Mouse (Mus musculus) cerebellum, adult 2 months (tissue): ENCODE data around the gene Esyt2. TPM values are rescaled to one million over a fixed set of nuclear protein-coding genes. Genes with fewer than 3 reads are reported as not detected.
"Not testable (repeated sequence)": the region's sequence is repeated elsewhere in the genome, so short reads cannot be mapped to it uniquely, and the experiment has no call there.

Experiments used
- DNase-seq, 2 experiments: peaks; one replicate each; pipeline ENCODE4 v3.0.0; 2021
- H3K27ac ChIP-seq: fragments of 200-500 bp; 2 replicates; pipeline ENCODE4 v1.5.1; 2012; ENCODE audit warnings: low read length, control low read depth, inconsistent platforms; ENCODE audit not compliant: insufficient read depth
- H3K27me3 ChIP-seq: fragments of 200-500 bp; 2 replicates; pipeline ENCODE4 v1.6.1; 2012; ENCODE audit warnings: inconsistent platforms, mild to moderate bottlenecking, low read length, moderate library complexity; ENCODE audit not compliant: control insufficient read depth, insufficient read depth
- H3K4me1 ChIP-seq: fragments of 200-500 bp; 2 replicates; pipeline ENCODE4 v1.6.1; 2011; ENCODE audit warnings: low read length; ENCODE audit not compliant: control insufficient read depth, insufficient read depth
- H3K4me3 ChIP-seq: fragments of 200-500 bp; replicated peaks from 2 replicates; pipeline ENCODE3; 2011; ENCODE audit warnings: mild to moderate bottlenecking, low read depth, low read length, control low read depth; ENCODE audit not compliant: insufficient read depth
- CTCF ChIP-seq: fragments of 200-500 bp; IDR thresholded peaks from 2 replicates; pipeline ENCODE4 v1.5.1; 2011; ENCODE audit warnings: low read depth, mild to moderate bottlenecking, control low read depth, low read length, moderate library complexity, borderline replicate concordance; ENCODE audit not compliant: insufficient read depth
- POLR2A ChIP-seq: fragments of 200-500 bp; IDR thresholded peaks from 2 replicates; pipeline ENCODE4 v1.6.1; 2011; ENCODE audit warnings: low read length, control low read depth, borderline replicate concordance; ENCODE audit not compliant: insufficient read depth
- WGBS: fragments of 180-500 bp; shearing (Covaris S2); methylation state at CpG from one replicate; pipeline ENCODE4 v1.1.7; 2018; 5-methylcytosine and 5-hydroxymethylcytosine counted together
- polyA plus RNA-seq: library from polyadenylated mRNA; depleted of rRNA; stranded (reverse); fragments of >200 nt; gene quantifications from 2 replicates; pipeline ENCODE4 v1.2.3, GENCODE M21; 2012

Gene Esyt2
- polyA plus RNA-seq, 1 experiment, result 18.6 TPM

GRCm38 (mm10) chr12:116271071-116271470 lies 9.9 kb upstream of the Esyt2 start:
- Histone ChIP-seq H3K27me3 (no peaks in the 10 kb centered on the region), H3K4me3 (no peak overlapping the region), H3K4me1 (no peaks in the 10 kb centered on the region), H3K27ac (no peak overlapping the region)
- no peak for TF ChIP-seq POLR2A
- no peak for TF ChIP-seq CTCF
- no peak for DNase-seq
- 97% methylated on average over 2 of the region's 2 CpGs for WGBS

GRCm38 (mm10) chr12:116273733-116274132 lies 7.3 kb upstream of the Esyt2 start:
- DNase-seq, result no peak
- H3K4me1 ChIP-seq, result no peaks in the 10 kb centered on the region
- no peak overlapping the region for H3K4me3 ChIP-seq
- no peaks in the 10 kb centered on the region for H3K27me3 ChIP-seq
- H3K27ac ChIP-seq, result no peak overlapping the region
- WGBS, result 16% methylated on average over 1 of the region's 1 CpGs
- no peak for TF ChIP-seq CTCF
- TF ChIP-seq POLR2A, result no peak

- not testable (repeated sequence) for H3K4me3 ChIP-seq, H3K4me1 ChIP-seq, DNase-seq, H3K27me3 ChIP-seq, H3K27ac ChIP-seq
- 83% methylated on average over 2 of the region's 2 CpGs for WGBS
Measured at GRCm38 (mm10) chr12:116275086-116275485, 5.9 kb upstream of the Esyt2 start, which contains the start of gene Gm11027. TSS of gene Gm11027 (plus strand) at chr12:116275386.

GRCm38 (mm10) chr12:116275631-116276030 lies 5.4 kb upstream of the Esyt2 start:
- no peaks in the 10 kb centered on the region for H3K4me1 ChIP-seq
- TF ChIP-seq POLR2A (no peak), CTCF (no peak)
- no peak for DNase-seq
- 92% methylated on average over 4 of the region's 4 CpGs for WGBS
- no peaks in the 10 kb centered on the region for H3K27me3 ChIP-seq
- no peak overlapping the region for H3K4me3 ChIP-seq
- no peak overlapping the region for H3K27ac ChIP-seq

- WGBS, result 70% methylated on average over 2 of the region's 2 CpGs
Measured at GRCm38 (mm10) chr12:116276961-116277360, 4.0 kb upstream of the Esyt2 start.

GRCm38 (mm10) chr12:116278541-116278940 lies 2.5 kb upstream of the Esyt2 start:
- no peaks in the 10 kb centered on the region for H3K27me3 ChIP-seq
- no peak overlapping the region for H3K4me3 ChIP-seq
- TF ChIP-seq POLR2A (no peak), CTCF (no peak)
- H3K4me1 ChIP-seq, result no peaks in the 10 kb centered on the region
- no peak overlapping the region for H3K27ac ChIP-seq
- no peak for DNase-seq
- 94% methylated on average over 1 of the region's 1 CpGs for WGBS

More at GRCm38 (mm10) chr12:116276961-116277360, 4.0 kb upstream of the Esyt2 start:
- H3K4me1 ChIP-seq, result no peaks in the 10 kb centered on the region
- H3K27me3 ChIP-seq, result no peaks in the 10 kb centered on the region
- TF ChIP-seq POLR2A, result no peak
- TF ChIP-seq CTCF, result no peak
- no peak for DNase-seq
- no peak overlapping the region for H3K27ac ChIP-seq
- H3K4me3 ChIP-seq, result no peak overlapping the region

GRCm38 (mm10) chr12:116279181-116279580 lies 1.8 kb upstream of the Esyt2 start:
- H3K4me3 ChIP-seq, result no peak overlapping the region
- no peaks in the 10 kb centered on the region for H3K4me1 ChIP-seq
- no peak overlapping the region for H3K27ac ChIP-seq
- no peaks in the 10 kb centered on the region for H3K27me3 ChIP-seq
- no peak for DNase-seq
- WGBS, result 96% methylated on average over 2 of the region's 2 CpGs
- TF ChIP-seq CTCF, result no peak
- TF ChIP-seq POLR2A, result no peak

GRCm38 (mm10) chr12:116280149-116280652 lies 795 bp upstream of the Esyt2 start:
- Histone ChIP-seq H3K27me3 (no peaks in the 10 kb centered on the region), H3K4me1 (no peaks in the 10 kb centered on the region), H3K27ac (peak overlapping the region; percentile 71), H3K4me3 (peak overlapping the region; percentile 87)
- under 1% methylated on average over 7 of the region's 7 CpGs for WGBS
- TF ChIP-seq POLR2A (no peak), CTCF (no peak)
- no peak for DNase-seq
